Mouse (Mus musculus) forebrain, embryonic 10.5 days (tissue): Measurements from ENCODE around the gene Cdc42bpb. TPM values are rescaled to one million over a fixed set of nuclear protein-coding genes. Genes with fewer than 3 reads are reported as not detected.

Experiments
- DNase-seq: peaks from one replicate; pipeline ENCODE4 v3.0.0-alpha.2; 2017; ENCODE audit warnings: low spot score; ENCODE audit errors: extremely low spot score
- H3K27ac ChIP-seq: fragments of 300-500 bp; sonication (generic); 2 replicates; pipeline ENCODE4 v1.5.1; 2016; ENCODE audit warnings: mild to moderate bottlenecking
- H3K27me3 ChIP-seq: fragments of 300-500 bp; sonication (generic); 2 replicates; pipeline ENCODE4 v1.6.1; 2016; ENCODE audit warnings: mild to moderate bottlenecking; ENCODE audit not compliant: poor library complexity, severe bottlenecking
- H3K36me3 ChIP-seq: fragments of 300-500 bp; sonication (generic); replicated peaks from 2 replicates; pipeline ENCODE4 v1.6.1; 2016; ENCODE audit warnings: mild to moderate bottlenecking, moderate library complexity
- H3K4me1 ChIP-seq: fragments of 300-500 bp; sonication (generic); 2 replicates; pipeline ENCODE4 v1.6.1; 2016
- H3K4me3 ChIP-seq: fragments of 300-500 bp; sonication (generic); 2 replicates; pipeline ENCODE4 v1.5.1; 2016; ENCODE audit warnings: mild to moderate bottlenecking, moderate library complexity
- H3K9me3 ChIP-seq: fragments of 300-500 bp; sonication (generic); 2 replicates; pipeline ENCODE4 v1.6.1; 2016; ENCODE audit warnings: mild to moderate bottlenecking, moderate library complexity
- WGBS: fragments of 180-500 bp; shearing (Covaris S2); methylation state at CpG from one replicate; pipeline ENCODE4 v1.1.7; 2016; 5-methylcytosine and 5-hydroxymethylcytosine counted together
- polyA plus RNA-seq: library from polyadenylated mRNA; unstranded; fragments of >200 nt; fragmentation: Nextera tagmentation; extraction: Ambion mirVana; gene quantifications from 2 replicates; pipeline ENCODE4 v1.2.1, GENCODE M21; 2016

Cdc42bpb gene
- polyA plus RNA-seq, 1 experiment from 2014 or later = 30.3 TPM

DNA sequence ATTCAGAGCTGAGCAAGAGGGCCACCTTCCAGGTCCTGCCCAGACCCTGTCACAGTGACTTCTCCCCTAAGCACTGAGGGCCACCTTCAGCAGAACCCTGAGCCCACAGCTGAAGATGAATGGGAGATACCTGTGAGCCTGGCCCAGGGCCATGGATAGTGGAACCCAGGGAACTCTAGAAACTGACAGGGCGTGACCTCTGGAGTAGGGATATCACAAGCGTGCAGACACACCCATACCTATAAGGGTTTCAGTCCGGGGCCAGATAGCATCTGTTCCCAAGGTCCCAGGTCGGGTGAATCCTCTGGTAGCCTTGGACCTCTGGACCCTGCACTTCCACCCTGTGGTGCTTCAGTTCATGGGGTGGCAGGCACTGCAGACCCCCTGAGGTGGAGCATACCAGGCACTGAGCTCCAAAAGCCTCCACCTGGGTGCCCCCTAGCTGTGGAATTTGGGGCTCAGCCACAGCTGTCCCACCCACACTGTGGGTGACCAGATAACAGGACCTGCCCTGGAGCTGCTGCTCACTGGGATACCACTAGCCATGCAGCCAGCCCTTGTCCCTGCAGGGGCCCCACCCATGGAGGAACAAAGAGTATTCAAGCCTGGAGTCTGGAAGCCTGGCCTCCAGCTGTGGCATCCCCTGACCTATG, 109.7 kb downstream of the Cdc42bpb start:
- Histone ChIP-seq H3K27me3 (peaks cover 53% of the 10 kb centered on the region), H3K36me3 (peaks cover 37% of the 10 kb centered on the region), H3K9me3 (no peaks in the 10 kb centered on the region), H3K4me3 (no peak overlapping the region), H3K27ac (no peak overlapping the region), H3K4me1 (peaks cover 48% of the 10 kb centered on the region)
- DNase-seq = no peak
- WGBS = 66% methylated on average over 4 of the region's 4 CpGs

DNA sequence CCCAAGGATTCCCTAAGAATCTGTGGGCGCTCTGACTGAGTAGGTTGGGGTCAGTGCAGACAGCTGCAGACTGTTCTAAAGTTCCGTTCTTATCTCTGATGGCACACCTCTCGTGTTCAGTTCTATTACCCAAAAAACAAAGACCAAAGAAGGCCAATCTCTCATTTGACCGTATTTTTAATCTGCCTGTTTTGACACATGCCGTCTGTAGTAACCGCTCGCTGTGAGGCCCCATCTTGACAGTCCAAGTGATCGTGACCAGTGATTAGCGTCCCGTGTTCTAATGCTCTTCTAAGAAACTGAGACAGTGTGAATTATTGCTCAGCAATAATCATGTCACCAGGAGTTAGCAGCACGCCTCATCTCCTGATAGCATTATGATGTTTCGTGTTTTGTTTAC, 110.9 kb downstream of the Cdc42bpb start:
- H3K4me1 ChIP-seq = peaks cover 44% of the 10 kb centered on the region
- H3K4me3 ChIP-seq = no peak overlapping the region

DNA sequence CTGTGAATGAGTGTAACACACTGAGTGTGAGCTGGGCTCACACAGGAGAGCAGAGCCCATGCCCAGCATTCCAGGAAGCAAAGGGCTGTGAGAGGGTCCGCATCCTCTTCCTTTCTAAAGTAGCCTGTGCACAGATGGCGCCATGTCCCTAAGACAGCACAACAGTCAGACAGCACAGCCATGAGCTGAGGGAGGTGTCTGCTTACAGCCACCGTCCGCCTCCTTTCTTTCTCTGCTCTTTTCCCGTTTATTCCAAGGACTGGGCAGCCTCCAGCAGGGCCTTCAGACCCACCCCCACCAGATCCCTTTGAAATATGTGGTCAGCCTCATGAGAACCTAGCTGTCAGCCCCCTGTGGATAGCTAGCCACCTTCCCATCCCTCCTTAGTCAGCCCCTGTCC, 112.3 kb downstream of the Cdc42bpb start:
- Histone ChIP-seq H3K36me3 (peaks cover 60% of the 10 kb centered on the region), H3K27ac (peak overlapping the region; percentile 20; the same call in 1 of the 2 replicates), H3K9me3 (no peaks in the 10 kb centered on the region), H3K4me3 (no peak overlapping the region), H3K27me3 (peaks cover 28% of the 10 kb centered on the region), H3K4me1 (peaks cover 35% of the 10 kb centered on the region)
- DNase-seq = no peak
- WGBS = 50% methylated on average over 5 of the region's 5 CpGs

More for the DNA sequence above, 110.9 kb downstream of the Cdc42bpb start:
- Histone ChIP-seq H3K27ac (no peak overlapping the region), H3K27me3 (peaks cover 41% of the 10 kb centered on the region), H3K9me3 (no peaks in the 10 kb centered on the region), H3K36me3 (peaks cover 46% of the 10 kb centered on the region)
- WGBS = 69% methylated on average over 12 of the region's 12 CpGs
- DNase-seq = no peak

DNA sequence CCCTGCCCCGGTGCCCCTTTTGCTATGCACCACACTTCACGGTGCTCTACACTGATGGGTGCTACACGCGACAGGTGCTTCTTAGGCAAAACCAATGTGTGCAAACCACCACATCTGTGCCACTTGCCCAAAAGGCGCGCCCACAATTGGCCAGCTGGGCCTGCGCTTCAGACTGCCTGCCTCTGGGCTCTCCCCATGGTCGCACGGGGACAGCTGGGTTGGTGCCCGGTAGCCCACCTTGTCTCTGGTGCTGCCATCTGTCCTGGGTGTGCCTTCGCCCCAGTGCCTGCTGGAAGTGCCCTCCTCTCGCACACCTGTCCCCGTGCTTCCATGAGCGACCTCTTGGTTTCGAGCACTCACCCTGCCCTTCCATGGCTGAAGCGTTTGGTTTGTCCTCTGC, 113.9 kb downstream of the Cdc42bpb start:
- peaks cover 35% of the 10 kb centered on the region for H3K4me1 ChIP-seq
- DNase-seq = no peak
- H3K9me3 ChIP-seq = no peaks in the 10 kb centered on the region
- no peak overlapping the region for H3K4me3 ChIP-seq
- no peak overlapping the region for H3K27ac ChIP-seq
- peaks cover 12% of the 10 kb centered on the region for H3K27me3 ChIP-seq
- H3K36me3 ChIP-seq = peaks cover 74% of the 10 kb centered on the region
- WGBS = 95% methylated on average over 16 of the region's 16 CpGs

DNA sequence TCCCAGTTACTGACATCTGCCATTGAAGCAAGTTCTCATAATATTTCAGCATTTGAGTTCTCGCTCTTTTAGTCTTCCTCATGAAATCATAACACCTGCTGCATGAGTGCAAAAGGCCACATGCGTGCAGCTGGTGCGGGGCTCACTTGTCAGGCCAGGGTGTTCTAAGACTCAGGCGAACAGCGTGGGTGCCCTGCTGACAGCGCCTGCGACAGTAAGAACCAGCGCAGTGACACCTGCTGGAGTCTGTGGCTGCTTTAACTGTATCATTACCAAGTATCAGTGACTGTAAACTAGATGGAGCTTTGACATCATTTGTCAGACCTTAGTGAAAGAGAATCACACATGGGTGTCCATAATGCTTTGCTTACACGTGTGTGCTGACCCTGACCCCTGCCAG, 126.3 kb downstream of the Cdc42bpb start:
- Histone ChIP-seq H3K27ac (no peak overlapping the region), H3K4me1 (no peaks in the 10 kb centered on the region), H3K36me3 (peaks cover 66% of the 10 kb centered on the region), H3K4me3 (no peak overlapping the region), H3K9me3 (no peaks in the 10 kb centered on the region), H3K27me3 (no peaks in the 10 kb centered on the region)
- 83% methylated on average over 9 of the region's 9 CpGs for WGBS
- no peak for DNase-seq

DNA sequence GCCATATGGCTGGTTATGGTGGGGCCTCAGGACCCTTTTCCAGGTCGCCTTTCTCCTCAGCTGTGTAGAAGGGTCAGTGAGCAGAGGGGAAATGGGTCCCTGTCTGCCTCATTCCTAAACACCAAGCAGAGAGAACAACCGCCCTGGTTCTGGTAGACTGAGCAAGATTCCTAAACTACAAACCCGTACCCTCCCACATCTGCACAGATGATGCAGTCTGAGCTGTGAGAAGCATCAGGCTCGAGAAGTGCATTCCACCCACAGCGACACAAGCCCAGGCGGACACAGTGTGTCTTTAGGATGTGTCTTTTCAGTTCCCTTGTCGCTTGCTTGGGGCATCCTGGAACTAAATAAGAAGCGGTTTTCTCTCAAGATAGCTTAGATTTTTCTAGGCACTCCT, 127.4 kb downstream of the Cdc42bpb start:
- Histone ChIP-seq H3K27me3 (no peaks in the 10 kb centered on the region), H3K4me1 (no peaks in the 10 kb centered on the region), H3K27ac (no peak overlapping the region), H3K36me3 (peaks cover 65% of the 10 kb centered on the region), H3K9me3 (no peaks in the 10 kb centered on the region), H3K4me3 (no peak overlapping the region)
- WGBS = 90% methylated on average over 8 of the region's 8 CpGs
- DNase-seq = no peak

DNA sequence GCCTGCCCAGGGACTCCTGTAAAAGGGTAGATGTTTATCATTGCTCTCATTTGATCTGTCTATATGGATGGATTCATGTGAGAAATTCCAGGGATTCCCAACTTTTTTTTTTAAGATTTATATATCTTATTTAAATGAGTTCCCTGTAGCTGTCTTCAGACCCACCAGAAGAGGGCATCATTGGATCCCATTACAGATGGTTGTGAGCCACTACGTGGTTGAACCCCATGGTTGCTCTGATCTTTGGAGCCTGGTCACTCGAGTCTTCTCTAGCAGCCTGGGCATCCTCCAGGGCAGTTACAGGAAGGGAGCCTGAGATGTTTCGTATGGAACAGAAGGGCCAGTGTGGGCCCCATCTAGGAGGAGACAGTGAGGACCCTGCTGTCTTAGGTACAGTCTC, 128.4 kb downstream of the Cdc42bpb start:
- peaks cover 75% of the 10 kb centered on the region for H3K36me3 ChIP-seq
- no peaks in the 10 kb centered on the region for H3K4me1 ChIP-seq
- H3K9me3 ChIP-seq = no peaks in the 10 kb centered on the region
- 65% methylated on average over 3 of the region's 3 CpGs for WGBS
- DNase-seq = no peak
- no peak overlapping the region for H3K27ac ChIP-seq
- no peaks in the 10 kb centered on the region for H3K27me3 ChIP-seq
- no peak overlapping the region for H3K4me3 ChIP-seq

DNA sequence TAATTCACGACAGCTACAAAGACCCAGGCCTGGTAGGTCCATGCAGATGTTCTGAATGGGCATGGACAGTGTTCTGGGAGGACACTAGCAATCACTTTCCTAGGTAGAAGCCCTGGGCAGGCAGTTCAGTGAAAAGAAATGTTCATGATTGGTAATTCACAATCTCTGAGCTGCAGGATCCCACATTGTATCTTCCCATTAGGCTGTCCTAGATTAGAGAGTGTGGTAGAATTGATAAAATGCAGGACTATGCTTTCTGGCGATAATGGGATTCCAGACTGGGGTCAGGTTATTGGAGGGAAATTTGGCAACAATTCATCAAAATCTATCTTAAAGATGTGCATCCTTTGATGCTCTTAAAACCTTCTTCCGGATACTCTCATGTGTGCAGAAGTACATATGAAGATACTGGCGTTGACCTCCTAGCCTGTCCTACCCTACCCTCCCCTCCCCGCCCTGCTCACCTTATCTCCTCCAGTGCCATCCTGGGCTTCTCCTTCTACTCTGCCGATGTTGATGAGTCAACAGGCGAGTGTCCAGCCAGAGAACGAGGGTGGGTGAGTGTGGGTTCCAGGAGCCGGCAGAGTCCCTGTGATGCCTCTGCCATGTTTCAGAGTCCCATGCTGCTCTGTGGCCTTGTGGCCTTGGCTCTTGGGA, 130.6 kb downstream of the Cdc42bpb start:
- H3K4me1 ChIP-seq = no peaks in the 10 kb centered on the region
- peaks cover 81% of the 10 kb centered on the region for H3K36me3 ChIP-seq
- 92% methylated on average over 9 of the region's 9 CpGs for WGBS
- H3K27me3 ChIP-seq = no peaks in the 10 kb centered on the region
- H3K4me3 ChIP-seq = no peak overlapping the region
- no peak for DNase-seq
- H3K27ac ChIP-seq = no peak overlapping the region
- H3K9me3 ChIP-seq = no peaks in the 10 kb centered on the region

DNA sequence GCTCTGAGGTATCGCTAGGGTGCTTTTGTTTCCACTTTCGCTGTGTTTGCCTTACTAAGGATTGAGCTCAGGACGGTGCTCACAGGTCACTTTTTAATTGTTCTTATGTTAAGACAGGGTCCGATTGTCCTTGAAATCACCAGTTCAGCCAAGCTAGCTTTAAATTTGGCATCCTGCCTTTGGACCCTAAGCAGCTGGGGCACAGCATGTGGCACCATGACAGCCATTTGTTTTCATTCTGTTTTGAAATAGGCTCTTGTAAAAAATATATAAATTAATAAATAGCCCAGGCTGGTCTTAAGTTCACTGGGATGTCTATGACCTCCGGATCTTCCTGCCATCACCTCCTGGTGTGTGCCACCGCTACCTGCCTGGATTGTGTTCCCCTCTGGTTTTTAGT, 132.4 kb downstream of the Cdc42bpb start:
- no peaks in the 10 kb centered on the region for H3K27me3 ChIP-seq
- H3K4me3 ChIP-seq = no peak overlapping the region
- no peak overlapping the region for H3K27ac ChIP-seq
- H3K36me3 ChIP-seq = peaks cover 91% of the 10 kb centered on the region
- no peaks in the 10 kb centered on the region for H3K4me1 ChIP-seq
- H3K9me3 ChIP-seq = no peaks in the 10 kb centered on the region
- no peak for DNase-seq
- 85% methylated on average over 6 of the region's 6 CpGs for WGBS

DNA sequence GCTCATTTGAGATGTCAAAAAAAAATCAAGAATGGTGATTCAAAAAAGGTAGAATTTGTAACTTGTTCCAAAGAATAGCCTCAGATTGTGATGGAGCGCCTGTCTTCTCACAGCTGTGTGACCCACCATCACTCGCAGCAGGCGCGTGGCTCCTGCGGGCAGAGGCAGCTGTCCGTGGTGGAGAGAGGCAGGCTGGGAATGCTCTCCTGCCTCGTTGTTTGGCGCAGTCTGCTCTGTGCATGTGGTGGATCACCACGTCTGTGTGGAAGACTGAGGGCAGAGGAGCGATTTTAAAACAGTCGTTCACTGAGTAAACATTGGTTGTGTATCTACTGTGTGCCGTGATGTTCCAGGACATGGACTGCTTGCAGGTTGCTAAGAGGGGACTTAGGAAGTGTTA, 133.8 kb downstream of the Cdc42bpb start:
- 94% methylated on average over 12 of the region's 12 CpGs for whole genome bisulfite sequencing
- H3K4me3 ChIP-seq = no peak overlapping the region
- no peak for DNase-seq
- no peak overlapping the region for H3K27ac ChIP-seq
- H3K27me3 ChIP-seq = no peaks in the 10 kb centered on the region
- peaks cover 2% of the 10 kb centered on the region for H3K4me1 ChIP-seq
- H3K9me3 ChIP-seq = no peaks in the 10 kb centered on the region
- H3K36me3 ChIP-seq = peaks cover 95% of the 10 kb centered on the region

Other genes starting within 250 kb of the Cdc42bpb start
- gene Traf3, start 211.3 kb downstream of the Cdc42bpb start, polyA plus RNA-seq = 13.1 and 16.9 TPM in 2 replicates
- not detected in 2 replicates for gene 4930595D18Rik, start 193.2 kb downstream of the Cdc42bpb start, polyA plus RNA-seq
- 0.21 and 0.45 TPM in 2 replicates for gene Amn, start 106.6 kb downstream of the Cdc42bpb start, polyA plus RNA-seq
- 0.25 TPM in 1 of 2 replicates, not detected in the other for gene Lbhd2, start 29.1 kb upstream of the Cdc42bpb start, polyA plus RNA-seq
- gene Exoc3l4, start 39.3 kb upstream of the Cdc42bpb start, polyA plus RNA-seq = 5.2 and 5.6 TPM in 2 replicates
- gene Tnfaip2, start 64.8 kb upstream of the Cdc42bpb start, polyA plus RNA-seq = 2.1 and 4.4 TPM in 2 replicates
- gene Gm266, start 108.1 kb upstream of the Cdc42bpb start, polyA plus RNA-seq = 7.1 and 9.8 TPM in 2 replicates
- gene Eif5, start 160.3 kb upstream of the Cdc42bpb start, polyA plus RNA-seq = 740 and 785 TPM in 2 replicates
- 42.1 and 44.8 TPM in 2 replicates for gene Mark3, start 196.8 kb upstream of the Cdc42bpb start, polyA plus RNA-seq